Comparison of ENCODE assay signal across 28 mouse cellular contexts in genomic region chr1:91430761-91431160, GRCm38 (mm10).
"Had no signal": no experiment of that assay in that cellular context is flagged by ENCODE, and none has a peak within 500 bp of the region (broad histone marks: within the 10 kb centered on the region; RNA-seq: fewer than 3 reads in every experiment).

No protein-coding gene starts in this region.

- H3K4me1 ChIP-seq: embryonic facial prominence, embryonic 10.5 days; forebrain, embryonic 10.5 days; forebrain, embryonic 12.5 days had no signal

- DNase-seq: cerebellum, adult 2 months; cerebellum, adult 8-10 months; cerebellum, adult 9-10 months; cerebellum, adult 9-11 months; cerebellum, postnatal 10 days; cerebellum, postnatal 14 days; cerebellum, postnatal 25 days; cerebellum, postnatal 36 days; embryo, embryonic 11 days; forebrain, postnatal 0 days; gastrocnemius, adult 2 months; gastrocnemius, postnatal 10 days; gastrocnemius, postnatal 14 days; gastrocnemius, postnatal 25 days; gastrocnemius, postnatal 36 days; heart, adult 18-20 months; heart, adult 2 months had no signal

- H3K9me3 ChIP-seq: embryonic facial prominence, embryonic 10.5 days; embryonic facial prominence, embryonic 12.5 days; embryonic facial prominence, embryonic 13.5 days; embryonic facial prominence, embryonic 15.5 days; forebrain, embryonic 10.5 days; forebrain, embryonic 12.5 days; forebrain, embryonic 13.5 days; forebrain, embryonic 15.5 days had no signal

- H3K9ac ChIP-seq: embryonic facial prominence, embryonic 12.5 days; embryonic facial prominence, embryonic 13.5 days; embryonic facial prominence, embryonic 15.5 days; forebrain, embryonic 12.5 days; forebrain, embryonic 13.5 days; forebrain, embryonic 15.5 days; forebrain, postnatal 0 days had no signal

- H3K27me3 ChIP-seq: embryonic facial prominence, embryonic 12.5 days; embryonic facial prominence, embryonic 13.5 days; embryonic facial prominence, embryonic 15.5 days; forebrain, embryonic 12.5 days; forebrain, embryonic 13.5 days; forebrain, embryonic 15.5 days had no signal

- ATAC-seq: forebrain, embryonic 13.5 days; forebrain, embryonic 14.5 days; forebrain, embryonic 15.5 days; forebrain, embryonic 16.5 days; forebrain, postnatal 0 days had no signal

- H3K4me2 ChIP-seq: embryonic facial prominence, embryonic 12.5 days; embryonic facial prominence, embryonic 13.5 days; embryonic facial prominence, embryonic 15.5 days; forebrain, embryonic 12.5 days; forebrain, embryonic 13.5 days; forebrain, embryonic 15.5 days had no signal

- H3K27ac ChIP-seq: embryonic facial prominence, embryonic 10.5 days; embryonic facial prominence, embryonic 12.5 days; embryonic facial prominence, embryonic 13.5 days; embryonic facial prominence, embryonic 15.5 days; forebrain, embryonic 10.5 days; forebrain, embryonic 12.5 days; forebrain, embryonic 13.5 days; forebrain, embryonic 15.5 days; gastrocnemius, adult 2 months; heart, adult 2 months had no signal

- H3K4me3 ChIP-seq: embryonic facial prominence, embryonic 10.5 days; embryonic facial prominence, embryonic 12.5 days; embryonic facial prominence, embryonic 13.5 days; embryonic facial prominence, embryonic 15.5 days; erythroblast, embryonic 14.5 days; forebrain, embryonic 10.5 days; forebrain, embryonic 12.5 days; forebrain, embryonic 13.5 days; forebrain, embryonic 15.5 days; gastrocnemius, adult 2 months; heart, adult 2 months had no signal

- H3K36me3 ChIP-seq: embryonic facial prominence, embryonic 10.5 days; embryonic facial prominence, embryonic 12.5 days; forebrain, embryonic 10.5 days had no signal
